Mouse (Mus musculus): ENCODE data around the gene Cyp2c70. TPM values are rescaled to one million over a fixed set of nuclear protein-coding genes. Genes with fewer than 3 reads are reported as not detected.

Gene Cyp2c70
- total RNA-seq (2014; rRNA removed) (not detected in 2 replicates), polyA plus RNA-seq (2015; fragmentation: Nextera tagmentation; extraction: Ambion mirVana) (not detected in 2 replicates)

DNA sequence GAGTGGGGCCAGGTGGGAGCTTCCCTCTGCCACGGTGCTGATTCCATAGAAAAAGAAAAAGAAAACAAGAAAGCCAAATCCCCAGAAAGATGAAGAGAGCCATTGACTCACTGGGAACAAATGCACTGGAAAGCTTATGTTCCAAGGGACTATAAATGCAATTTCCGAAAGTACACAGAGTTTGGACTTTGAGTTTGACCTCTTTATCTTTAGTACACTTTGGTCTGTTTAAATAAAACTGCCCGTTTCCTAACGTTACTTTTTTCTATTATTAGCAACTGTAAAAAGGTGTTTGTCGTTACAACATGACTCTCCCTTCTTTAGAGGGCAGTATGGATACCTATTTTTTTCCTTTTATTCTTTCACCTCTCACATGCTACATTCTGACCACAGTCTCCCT, at the start of gene Cyp2c70:
Gene Cyp2c70 (minus strand): TSS at position 174 of the 400 bp plus-strand sequence.
- no peak for ATAC-seq (ENCODE audit: low FRiP score)
- 84% methylated on average over 5 of the region's 5 CpGs for WGBS
- H3K9ac ChIP-seq (replicated peaks; ENCODE audit: low read length, poor library complexity, severe bottlenecking), result no peak within 1 kb of the TSS
- H3K27me3 ChIP-seq (ENCODE audit: insufficient read depth, low read length), result no peaks in the 10 kb centered on the region
- TF ChIP-seq CTCF (IDR thresholded peaks at IDR 0.05), result no peak
- H3K27ac ChIP-seq (ENCODE audit: low read depth, low read length), result no peak within 1 kb of the TSS
- no peaks in the 10 kb centered on the region for H3K36me3 ChIP-seq (ENCODE audit: insufficient read depth, low read length)
- H3K4me1 ChIP-seq (ENCODE audit: insufficient read depth, low read length), result no peaks in the 10 kb centered on the region
- no peaks in the 10 kb centered on the region for H3K9me3 ChIP-seq (ENCODE audit: low read length)
- DNase-seq (ENCODE audit: low spot score), result no peak
- H3K4me2 ChIP-seq (ENCODE audit: low read depth, low read length, poor library complexity, severe bottlenecking), result no peak within 1 kb of the TSS
- H3K4me3 ChIP-seq (ENCODE audit: low read depth, low read length), result no peak within 1 kb of the TSS

DNA sequence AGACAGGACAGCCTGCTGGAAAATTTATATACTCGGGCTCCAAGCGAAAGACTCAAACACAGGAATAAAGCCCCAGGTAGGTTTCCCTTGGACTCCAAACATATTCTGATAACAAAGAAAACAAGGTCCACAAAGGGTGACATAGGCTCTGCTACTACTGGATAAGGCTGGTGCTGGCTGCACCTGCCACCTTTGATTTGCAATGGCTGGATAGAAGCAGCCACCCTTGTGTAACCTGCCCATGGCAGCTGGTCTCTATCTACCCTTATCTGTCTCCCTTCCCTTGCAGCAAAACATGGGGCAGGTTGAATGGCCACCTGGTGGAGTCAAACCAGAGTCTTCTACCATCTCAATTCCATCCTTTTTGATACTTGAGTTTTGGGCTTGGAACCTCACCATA, 45.4 kb upstream of the Cyp2c70 start:
- Histone ChIP-seq H3K4me2 (ENCODE audit: low read depth, low read length, poor library complexity, severe bottlenecking) (no peak overlapping the region), H3K36me3 (ENCODE audit: insufficient read depth, low read length) (no peaks in the 10 kb centered on the region), H3K4me1 (ENCODE audit: insufficient read depth, low read length) (no peaks in the 10 kb centered on the region), H3K27ac (ENCODE audit: low read depth, low read length) (no peak overlapping the region), H3K4me3 (ENCODE audit: low read depth, low read length) (no peak overlapping the region), H3K27me3 (ENCODE audit: insufficient read depth, low read length) (no peaks in the 10 kb centered on the region), H3K9ac (replicated peaks; ENCODE audit: low read length, poor library complexity, severe bottlenecking) (no peak overlapping the region), H3K9me3 (ENCODE audit: low read length) (no peaks in the 10 kb centered on the region)
- no peak for DNase-seq (ENCODE audit: low spot score)
- ATAC-seq (ENCODE audit: low FRiP score), result no peak
- TF ChIP-seq CTCF (IDR thresholded peaks at IDR 0.05), result no peak
- 98% methylated on average over 2 of the region's 2 CpGs for WGBS

DNA sequence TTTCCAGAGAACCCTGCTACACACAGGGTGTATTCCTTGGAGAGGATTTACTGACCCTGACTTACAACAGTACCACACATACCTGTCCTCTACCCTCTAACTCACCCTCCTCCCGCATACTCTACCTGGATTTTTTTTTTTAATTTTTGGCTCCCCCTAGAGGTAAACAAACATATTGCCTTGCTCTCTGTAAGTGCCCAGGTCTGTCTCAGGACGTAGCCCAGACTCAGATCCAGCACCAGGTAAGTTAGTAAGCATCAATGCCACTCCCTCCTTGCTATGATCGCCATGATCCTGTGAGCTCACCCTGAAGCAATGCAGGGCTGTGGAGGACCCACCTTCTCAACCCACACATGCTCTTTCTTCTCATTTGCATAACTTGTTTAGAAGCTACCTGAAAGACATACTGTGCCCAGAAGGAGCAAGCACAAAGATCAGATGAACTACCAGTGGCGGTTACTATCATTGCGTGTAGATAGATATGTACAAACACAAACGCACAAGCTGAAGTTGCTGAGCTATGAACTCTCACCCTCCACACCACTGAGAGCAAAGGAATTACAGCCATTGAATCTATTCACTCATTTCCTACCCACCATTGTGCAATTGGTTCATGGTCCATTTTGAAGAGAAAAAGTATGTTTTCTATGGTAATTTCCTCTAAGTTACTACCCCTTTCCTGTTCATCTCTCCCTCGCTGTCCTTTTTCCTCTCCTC, 44.9 kb upstream of the Cyp2c70 start:
- Histone ChIP-seq H3K9me3 (ENCODE audit: low read length) (no peaks in the 10 kb centered on the region), H3K9ac (replicated peaks; ENCODE audit: low read length, poor library complexity, severe bottlenecking) (no peak overlapping the region), H3K27me3 (ENCODE audit: insufficient read depth, low read length) (no peaks in the 10 kb centered on the region), H3K4me3 (ENCODE audit: low read depth, low read length) (no peak overlapping the region), H3K27ac (ENCODE audit: low read depth, low read length) (no peak overlapping the region), H3K36me3 (ENCODE audit: insufficient read depth, low read length) (no peaks in the 10 kb centered on the region), H3K4me1 (ENCODE audit: insufficient read depth, low read length) (no peaks in the 10 kb centered on the region), H3K4me2 (ENCODE audit: low read depth, low read length, poor library complexity, severe bottlenecking) (no peak overlapping the region)
- TF ChIP-seq CTCF (IDR thresholded peaks at IDR 0.05), result peak; percentile 16
- DNase-seq (ENCODE audit: low spot score), result no peak
- WGBS, result 77% methylated on average over 7 of the region's 7 CpGs
- ATAC-seq (ENCODE audit: low FRiP score), result no peak

DNA sequence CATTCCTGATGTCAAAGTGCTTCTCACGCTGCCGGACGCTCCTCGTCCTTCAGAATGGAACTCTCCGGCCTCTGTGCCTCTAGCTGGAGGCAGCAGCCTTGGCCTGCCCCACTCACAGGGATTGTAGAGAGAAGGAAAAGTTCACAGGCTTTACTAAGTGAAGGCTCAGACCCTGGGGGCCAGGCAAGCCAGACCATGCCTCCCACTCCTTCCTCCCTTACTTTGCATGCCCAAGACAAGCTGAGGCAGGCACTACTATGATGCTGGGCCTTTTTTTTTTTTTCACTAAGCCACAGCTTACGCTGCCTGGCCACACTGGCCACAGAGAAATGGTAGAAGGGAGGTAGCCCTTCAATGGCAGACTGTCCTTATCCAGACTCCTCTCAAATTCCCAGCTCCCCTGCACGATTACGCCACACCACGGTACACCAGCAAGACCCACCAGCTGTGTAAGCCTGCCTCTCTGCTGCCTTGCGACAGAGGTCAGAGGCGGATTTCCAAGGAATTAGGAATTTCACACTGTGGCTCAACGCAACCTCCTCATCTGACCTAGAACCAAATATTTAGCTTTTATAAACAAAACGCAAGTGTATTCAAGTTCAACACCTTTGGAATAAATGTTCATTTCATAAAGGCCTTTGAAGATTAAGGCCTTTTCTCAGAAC, 44.1 kb upstream of the Cyp2c70 start:
- no peaks in the 10 kb centered on the region for H3K27me3 ChIP-seq (ENCODE audit: insufficient read depth, low read length)
- no peak overlapping the region for H3K4me2 ChIP-seq (ENCODE audit: low read depth, low read length, poor library complexity, severe bottlenecking)
- 87% methylated on average over 13 of the region's 13 CpGs for WGBS
- no peaks in the 10 kb centered on the region for H3K4me1 ChIP-seq (ENCODE audit: insufficient read depth, low read length)
- no peak overlapping the region for H3K27ac ChIP-seq (ENCODE audit: low read depth, low read length)
- no peaks in the 10 kb centered on the region for H3K36me3 ChIP-seq (ENCODE audit: insufficient read depth, low read length)
- no peak for TF ChIP-seq CTCF (IDR thresholded peaks at IDR 0.05)
- no peak for ATAC-seq (ENCODE audit: low FRiP score)
- no peaks in the 10 kb centered on the region for H3K9me3 ChIP-seq (ENCODE audit: low read length)
- H3K4me3 ChIP-seq (ENCODE audit: low read depth, low read length), result no peak overlapping the region
- no peak overlapping the region for H3K9ac ChIP-seq (replicated peaks; ENCODE audit: low read length, poor library complexity, severe bottlenecking)
- no peak for DNase-seq (ENCODE audit: low spot score)

DNA sequence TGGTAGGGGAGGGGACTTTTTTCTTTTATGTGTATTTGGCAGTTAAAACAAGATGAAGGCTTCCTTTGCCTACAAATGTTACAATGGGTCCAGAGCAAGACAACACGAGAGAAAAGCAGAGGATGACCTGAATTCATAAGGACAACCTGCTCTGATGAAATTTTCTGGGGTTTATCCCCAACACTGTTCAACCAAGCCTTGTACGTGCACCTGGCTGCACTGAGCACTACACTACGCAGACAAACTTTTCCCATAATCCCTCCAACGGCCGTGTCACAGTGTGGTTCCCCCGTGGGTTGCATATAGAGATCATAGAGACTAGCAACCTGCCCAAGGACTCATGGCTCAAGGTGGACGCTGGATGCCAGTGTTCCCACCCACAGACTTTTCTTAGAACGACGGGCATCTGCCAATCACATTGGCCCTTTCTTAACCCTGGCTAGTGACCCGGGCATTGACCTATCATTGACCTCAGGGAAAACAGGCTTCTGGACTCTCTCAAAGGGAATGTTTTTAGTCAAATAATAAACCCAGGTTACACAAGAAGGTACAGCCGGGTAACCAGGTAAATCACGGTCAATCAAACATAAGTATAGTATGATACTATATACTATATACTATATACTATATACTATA, 39.5 kb upstream of the Cyp2c70 start:
- H3K4me2 ChIP-seq (ENCODE audit: low read depth, low read length, poor library complexity, severe bottlenecking), result no peak overlapping the region
- no peaks in the 10 kb centered on the region for H3K4me1 ChIP-seq (ENCODE audit: insufficient read depth, low read length)
- no peak for ATAC-seq (ENCODE audit: low FRiP score)
- WGBS, result 93% methylated on average over 12 of the region's 12 CpGs
- no peaks in the 10 kb centered on the region for H3K36me3 ChIP-seq (ENCODE audit: insufficient read depth, low read length)
- no peak for TF ChIP-seq CTCF (IDR thresholded peaks at IDR 0.05)
- no peaks in the 10 kb centered on the region for H3K27me3 ChIP-seq (ENCODE audit: insufficient read depth, low read length)
- no peak overlapping the region for H3K4me3 ChIP-seq (ENCODE audit: low read depth, low read length)
- no peak for DNase-seq (ENCODE audit: low spot score)
- H3K9me3 ChIP-seq (ENCODE audit: low read length), result no peaks in the 10 kb centered on the region
- H3K9ac ChIP-seq (replicated peaks; ENCODE audit: low read length, poor library complexity, severe bottlenecking), result no peak overlapping the region
- no peak overlapping the region for H3K27ac ChIP-seq (ENCODE audit: low read depth, low read length)

DNA sequence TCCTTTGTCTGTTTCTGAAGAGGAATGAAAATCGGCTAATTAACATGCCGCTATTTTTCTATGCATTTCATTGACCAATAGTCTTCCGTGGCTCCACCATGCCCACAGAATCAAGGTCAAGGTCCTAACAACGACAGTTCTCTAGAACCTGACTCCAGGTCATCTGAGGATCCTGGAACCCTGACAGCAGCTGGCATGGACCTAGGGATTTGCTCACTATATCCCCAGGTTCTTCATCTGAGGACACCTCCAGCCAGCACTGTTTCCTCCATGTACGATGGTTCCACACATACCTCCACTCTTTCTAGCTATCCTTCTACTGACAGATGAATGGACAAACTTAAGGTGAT, 38.6 kb upstream of the Cyp2c70 start:
- DNase-seq (ENCODE audit: low spot score), result no peak
- Histone ChIP-seq H3K4me2 (ENCODE audit: low read depth, low read length, poor library complexity, severe bottlenecking) (no peak overlapping the region), H3K36me3 (ENCODE audit: insufficient read depth, low read length) (no peaks in the 10 kb centered on the region), H3K27me3 (ENCODE audit: insufficient read depth, low read length) (no peaks in the 10 kb centered on the region), H3K27ac (ENCODE audit: low read depth, low read length) (no peak overlapping the region), H3K4me3 (ENCODE audit: low read depth, low read length) (no peak overlapping the region), H3K4me1 (ENCODE audit: insufficient read depth, low read length) (no peaks in the 10 kb centered on the region), H3K9ac (replicated peaks; ENCODE audit: low read length, poor library complexity, severe bottlenecking) (no peak overlapping the region), H3K9me3 (ENCODE audit: low read length) (no peaks in the 10 kb centered on the region)
- no peak for ATAC-seq (ENCODE audit: low FRiP score)
- no peak for TF ChIP-seq CTCF (IDR thresholded peaks at IDR 0.05)
- 75% methylated on average over 5 of the region's 5 CpGs for WGBS
